Mouse (Mus musculus) CH12.LX (cell line): ENCODE data around the gene Hsd17b13. TPM values are rescaled to one million over a fixed set of nuclear protein-coding genes. Genes with fewer than 3 reads are reported as not detected.
A peak's percentile ranks its signal among the peaks of the same experiment; 100 is the strongest.

Experiments used
- DNase-seq: peaks from one replicate; pipeline ENCODE4 v3.0.0-alpha.2; 2013; ENCODE audit errors: extremely low read depth
- H3K27ac ChIP-seq: 2 replicates; pipeline ENCODE4 v1.5.1; 2012; ENCODE audit warnings: low read depth, mild to moderate bottlenecking, control low read depth, moderate library complexity; ENCODE audit not compliant: insufficient read depth
- H3K27me3 ChIP-seq: replicated peaks from 2 replicates; pipeline ENCODE3; 2012; ENCODE audit warnings: inconsistent platforms
- H3K36me3 ChIP-seq, 2 experiments: replicated peaks in 1 of 2; 2 replicates each; pipeline versions ENCODE3 to v1.6.1; 2012; ENCODE audit warnings: inconsistent platforms in 1 of 2, low read length in 1 of 2, mild to moderate bottlenecking in 1 of 2, mixed read lengths in 1 of 2, moderate library complexity in 1 of 2; ENCODE audit not compliant: control insufficient read depth in 1 of 2, insufficient read depth in 1 of 2
- H3K4me1 ChIP-seq, 2 experiments: 2 replicates each; pipeline ENCODE4 v1.6.1; 2012; ENCODE audit warnings: inconsistent platforms in 1 of 2, moderate library complexity in 1 of 2; ENCODE audit not compliant: insufficient read depth in 2 of 2, control insufficient read depth in 1 of 2
- H3K4me2 ChIP-seq: 2 replicates; pipeline ENCODE4 v1.6.1; 2012; ENCODE audit warnings: low read depth, mild to moderate bottlenecking, control low read depth; ENCODE audit not compliant: poor library complexity, insufficient read depth, severe bottlenecking
- H3K4me3 ChIP-seq, 3 experiments: fragments of 150-350 bp in 1 of 3; sonication (generic) in 1 of 3; replicated peaks in 1 of 3; 2 replicates each; pipeline versions ENCODE3 to v1.5.1; 2011 to 2012; ENCODE audit warnings: low read depth in 2 of 3, low read length in 2 of 3, mild to moderate bottlenecking in 2 of 3, moderate library complexity in 2 of 3, control low read depth in 1 of 3, improper control_type of control experiment in 1 of 3, inconsistent platforms in 1 of 3, mixed read lengths in 1 of 3; ENCODE audit not compliant: poor library complexity in 1 of 3
- H3K79me2 ChIP-seq: replicated peaks from 2 replicates; pipeline ENCODE4 v1.6.1; 2012; ENCODE audit warnings: mild to moderate bottlenecking, moderate library complexity; ENCODE audit not compliant: control insufficient read depth, poor library complexity, insufficient read depth, severe bottlenecking; ENCODE audit errors: extremely low read depth
- H3K9ac ChIP-seq: 2 replicates; pipeline ENCODE4 v1.6.1; 2012; ENCODE audit warnings: low read depth, mild to moderate bottlenecking, control low read depth, moderate library complexity; ENCODE audit not compliant: insufficient read depth
- H3K9me3 ChIP-seq: replicated peaks from 2 replicates; pipeline ENCODE3; 2012; ENCODE audit warnings: low read length, inconsistent platforms, mixed read lengths
- CHD2 ChIP-seq: IDR thresholded peaks from 2 replicates; pipeline ENCODE4 v1.6.1; 2011; ENCODE audit warnings: low read length, improper control_type of control experiment
- CTCF ChIP-seq, 2 experiments: IDR thresholded peaks in 1 of 2; conservative IDR thresholded peaks in 1 of 2; 2 replicates each; pipeline ENCODE4 v1.5.1; 2011 to 2012; ENCODE audit warnings: low read depth in 2 of 2, low read length in 2 of 2, improper control_type of control experiment in 1 of 2, inconsistent platforms in 1 of 2, mild to moderate bottlenecking in 1 of 2, moderate library complexity in 1 of 2
- ELF1 ChIP-seq: IDR thresholded peaks from 2 replicates; pipeline ENCODE4 v1.6.1; 2014; ENCODE audit warnings: low read depth, mild to moderate bottlenecking, inconsistent platforms, low read length, improper control_type of control experiment
- EP300 ChIP-seq: IDR thresholded peaks from 2 replicates; pipeline ENCODE4 v1.6.1; 2011; ENCODE audit warnings: low read length, improper control_type of control experiment
- ETS1 ChIP-seq: conservative IDR thresholded peaks from 2 replicates; pipeline ENCODE4 v1.6.1; 2012; ENCODE audit warnings: low read depth, mild to moderate bottlenecking, inconsistent platforms, low read length, improper control_type of control experiment, moderate library complexity
- GABPA ChIP-seq: IDR thresholded peaks from 2 replicates; pipeline ENCODE4 v1.6.1; 2012; ENCODE audit warnings: low read depth, low read length, improper control_type of control experiment, inconsistent platforms; ENCODE audit not compliant: insufficient replicate concordance
- JUN ChIP-seq: IDR thresholded peaks from 2 replicates; pipeline ENCODE4 v1.6.1; 2011; ENCODE audit warnings: low read depth, mild to moderate bottlenecking, low read length, improper control_type of control experiment, moderate library complexity; ENCODE audit not compliant: insufficient read depth
- KAT2A ChIP-seq: IDR thresholded peaks from 2 replicates; pipeline ENCODE4 v1.6.1; 2012; ENCODE audit warnings: low read length, improper control_type of control experiment, inconsistent platforms; ENCODE audit not compliant: insufficient replicate concordance
- MAFK ChIP-seq: IDR thresholded peaks from 2 replicates; pipeline ENCODE4 v1.6.1; 2011; ENCODE audit warnings: low read length, improper control_type of control experiment; ENCODE audit not compliant: insufficient replicate concordance
- NELFE ChIP-seq: IDR thresholded peaks from 2 replicates; pipeline ENCODE4 v1.6.1; 2011; ENCODE audit warnings: low read depth, low read length, improper control_type of control experiment
- PAX5 ChIP-seq: IDR thresholded peaks from 2 replicates; pipeline ENCODE4 v1.6.1; 2012; ENCODE audit warnings: low read length, inconsistent platforms, mixed read lengths
- SIN3A ChIP-seq: IDR thresholded peaks from 2 replicates; pipeline ENCODE4 v1.6.1; 2012; ENCODE audit warnings: low read length, improper control_type of control experiment, inconsistent platforms
- USF1 ChIP-seq: IDR thresholded peaks from 2 replicates; pipeline ENCODE4 v1.6.1; 2014; ENCODE audit warnings: low read depth, mild to moderate bottlenecking, inconsistent platforms, low read length, improper control_type of control experiment
- ZC3H11A ChIP-seq: IDR thresholded peaks from 2 replicates; pipeline ENCODE4 v1.6.1; 2012; ENCODE audit warnings: low read depth, mild to moderate bottlenecking, inconsistent platforms, low read length, improper control_type of control experiment
- ZMIZ1 ChIP-seq: IDR thresholded peaks from 2 replicates; pipeline ENCODE4 v1.6.1; 2012; ENCODE audit warnings: low read depth, mild to moderate bottlenecking, inconsistent platforms, low read length, improper control_type of control experiment
- ZNF384 ChIP-seq: IDR thresholded peaks from 2 replicates; pipeline ENCODE4 v1.6.1; 2012; ENCODE audit warnings: low read depth, low read length, improper control_type of control experiment, inconsistent platforms
- dilution Hi-C: fragments of 300-500 bp; cut with MboI; formaldehyde crosslinking; loops from 2 replicates; pipeline ENCODE4 v1.14.3; 2020; ENCODE audit warnings: low sequenced_read_pairs; ENCODE audit not compliant: extremely low pct_unique_long_range_greater_than_20kb, extremely low pct_ligation_motif_present
- in situ Hi-C: fragments of 300-500 bp; cut with MboI; formaldehyde crosslinking; loops from 3 replicates; pipeline ENCODE4 v1.14.3; 2019; ENCODE audit warnings: low sequenced_read_pairs, low pct_ligation_motif_present, low pct_unique_long_range_greater_than_20kb, mixed read lengths
- polyA plus RNA-seq: library from polyadenylated mRNA; unstranded; fragments of >175 nt; gene quantifications from 2 replicates; pipeline ENCODE4 v1.2.1, GENCODE M21; 2012; ENCODE audit warnings: low read depth; ENCODE audit not compliant: insufficient read length
- total RNA-seq, 2 experiments: library from RNA; depleted of rRNA; stranded (reverse); fragments of 300-350 nt in 1 of 2; fragments of >200 nt in 1 of 2; gene quantifications; 2 replicates each; pipeline ENCODE4 v1.2.3; 2012 to 2014

Gene Hsd17b13
- total and polyA plus RNA-seq, 3 experiments = 0.23 to 0.64 TPM; not detected in 1

GRCm38 (mm10) chr5:103910156-103910555 is 67.1 kb downstream of the Hsd17b13 start:
- peak overlapping the region; percentile 75 to 97 (median 81) for H3K4me3 ChIP-seq
- no peak overlapping the region for H3K27ac ChIP-seq
- in situ Hi-C loops = no loop called here

GRCm38 (mm10) chr5:103909466-103909865 is 67.7 kb downstream of the Hsd17b13 start:
- peak overlapping the region; percentile 21; the same call in 1 of the 2 replicates for H3K9ac ChIP-seq
- H3K4me3 ChIP-seq = no peak overlapping the region
- no peaks in the 10 kb centered on the region for H3K9me3 ChIP-seq
- TF ChIP-seq USF1 = no peak
- no peak for TF ChIP-seq NELFE
- no peak for TF ChIP-seq ZNF384
- TF ChIP-seq ETS1 = no peak
- no peak for TF ChIP-seq CTCF (conservative IDR thresholded peaks at IDR 0.05 in 1 of 2, IDR thresholded peaks at IDR 0.05 in 1 of 2; ENCODE audit: low read depth in 2 of 2, low read length in 2 of 2)
- TF ChIP-seq ZC3H11A = no peak
- TF ChIP-seq JUN = no peak
- TF ChIP-seq GABPA = no peak
- no peak for TF ChIP-seq ELF1
- no peak for TF ChIP-seq KAT2A
- TF ChIP-seq EP300 = no peak
- no peak for TF ChIP-seq ZMIZ1
- no peak for TF ChIP-seq CHD2
- no peak for TF ChIP-seq MAFK
- peaks cover 14 to 31% of the 10 kb centered on the region in 2 experiments for H3K4me1 ChIP-seq
- no peak overlapping the region for H3K27ac ChIP-seq
- no peak for DNase-seq
- in situ Hi-C loops (no loop called here), dilution Hi-C loops (no loop called here)
- peaks cover 5% of the 10 kb centered on the region for H3K27me3 ChIP-seq
- peak overlapping the region; percentile 46 for H3K4me2 ChIP-seq
- no peaks in the 10 kb centered on the region; the same call in 1 of the 2 replicates for H3K79me2 ChIP-seq
- no peaks in the 10 kb centered on the region for H3K36me3 ChIP-seq

More at GRCm38 (mm10) chr5:103910156-103910555, 67.1 kb downstream of the Hsd17b13 start:
- H3K27me3 ChIP-seq = peaks cover 5% of the 10 kb centered on the region
- H3K36me3 ChIP-seq = no peaks in the 10 kb centered on the region
- peaks cover 14 to 38% of the 10 kb centered on the region in 2 experiments for H3K4me1 ChIP-seq
- peak overlapping the region; percentile 46 for H3K4me2 ChIP-seq
- DNase-seq = no peak
- dilution Hi-C loops = no loop called here
- TF ChIP-seq SIN3A (no peak), PAX5 (no peak)
- no peaks in the 10 kb centered on the region; the same call in 1 of the 2 replicates for H3K79me2 ChIP-seq
- no peaks in the 10 kb centered on the region for H3K9me3 ChIP-seq
- H3K9ac ChIP-seq = peak overlapping the region; percentile 91
